Mouse (Mus musculus): Measurements from ENCODE around the gene Sox5.

DNA sequence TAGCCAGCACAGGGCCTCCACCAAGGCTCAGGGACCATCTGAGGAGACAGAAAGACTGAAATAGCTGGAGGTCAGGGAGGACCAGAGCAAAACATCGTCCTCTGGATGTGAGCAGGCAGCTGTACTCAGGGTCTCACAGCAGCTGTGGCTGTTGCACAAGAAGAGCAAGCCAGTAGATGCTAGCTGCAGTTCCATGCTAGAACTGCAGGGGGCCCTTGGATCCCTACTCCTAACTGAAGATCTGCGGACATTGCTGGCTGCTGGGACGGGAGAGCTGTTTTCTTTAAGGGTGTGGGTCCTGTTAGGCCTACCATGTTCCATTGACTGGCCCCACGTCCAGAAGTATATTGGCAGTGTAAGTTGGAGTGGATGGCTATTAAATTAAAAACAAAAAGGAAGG is 137.1 kb downstream of the Sox5 start:
- TF ChIP-seq CTCF (conservative IDR thresholded peaks at IDR 0.05 in 1 of 2, IDR thresholded peaks at IDR 0.05 in 1 of 2; ENCODE audit: low read depth in 2 of 2, low read length in 2 of 2) (peak; percentile 56 to 67; a peak in 3 of 4 replicates), UBTF (IDR thresholded peaks at IDR 0.05; ENCODE audit: low read depth, low read length) (no peak), POLR2A (IDR thresholded peaks at IDR 0.05; ENCODE audit: low read depth, low read length) (no peak), TCF12 (IDR thresholded peaks at IDR 0.05; ENCODE audit: low read depth, low read length) (no peak), ZNF384 (IDR thresholded peaks at IDR 0.05; ENCODE audit: low read depth, low read length) (no peak)

Measured in CH12.LX (cell line).